Mouse (Mus musculus): ENCODE data around the gene Pycr1.

The Pycr1 gene

GRCm38 (mm10) chr11:120659509-120660300 lies 16.1 kb upstream of the Pycr1 start:
- no peak for ATAC-seq (ENCODE audit: insufficient number of reproducible peaks, low FRiP score, low TSS enrichment)

DNA sequence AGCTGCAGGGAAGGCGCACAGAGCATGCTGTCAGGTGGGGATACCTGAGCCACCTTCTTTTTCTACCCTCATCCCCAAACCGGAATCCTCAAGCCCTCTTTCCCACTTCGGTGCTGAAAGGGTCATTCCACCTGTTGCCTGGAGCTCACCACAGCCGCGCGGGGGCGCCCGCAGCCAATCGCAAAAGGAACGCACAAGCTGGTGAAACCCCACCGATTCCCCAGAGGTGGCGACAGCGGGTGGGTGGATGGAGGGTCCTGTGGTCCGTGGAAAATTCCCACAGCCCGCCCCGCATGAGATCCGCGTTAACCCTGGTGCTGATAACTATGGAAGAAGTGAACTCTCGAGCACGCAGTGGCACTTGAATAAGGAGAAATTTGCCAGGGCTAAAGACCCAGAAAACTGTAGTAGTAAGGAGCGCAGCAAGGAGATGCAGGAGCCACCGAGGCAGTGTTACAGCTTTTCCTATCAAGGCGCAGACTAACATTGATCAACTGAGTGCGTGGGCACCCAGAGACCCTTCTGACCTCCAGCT lies 15.4 kb upstream of the Pycr1 start:
- no peak for ATAC-seq (ENCODE audit: insufficient number of reproducible peaks, low FRiP score, low TSS enrichment)

DNA sequence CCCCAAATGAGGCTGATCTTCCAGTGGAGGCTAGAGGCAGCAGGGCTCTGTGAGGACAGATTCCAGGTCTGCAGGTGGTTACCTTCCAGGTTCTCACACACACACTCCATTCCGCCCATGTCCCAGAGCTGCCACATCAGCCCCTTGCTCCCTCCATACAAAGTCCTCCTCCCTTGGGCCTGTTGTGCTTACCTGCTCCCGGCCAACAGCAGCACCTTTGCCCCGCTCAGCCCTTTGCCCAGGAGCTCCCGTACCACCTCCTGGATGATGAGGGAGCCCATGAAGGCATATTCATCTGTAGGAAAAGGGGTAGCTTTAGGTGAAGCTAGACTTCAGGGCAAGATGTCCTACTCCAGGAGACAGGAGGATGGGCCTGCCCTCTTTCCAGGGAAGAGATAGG lies 13.7 kb upstream of the Pycr1 start:
- ATAC-seq (ENCODE audit: insufficient number of reproducible peaks, low FRiP score, low TSS enrichment) = no peak

DNA sequence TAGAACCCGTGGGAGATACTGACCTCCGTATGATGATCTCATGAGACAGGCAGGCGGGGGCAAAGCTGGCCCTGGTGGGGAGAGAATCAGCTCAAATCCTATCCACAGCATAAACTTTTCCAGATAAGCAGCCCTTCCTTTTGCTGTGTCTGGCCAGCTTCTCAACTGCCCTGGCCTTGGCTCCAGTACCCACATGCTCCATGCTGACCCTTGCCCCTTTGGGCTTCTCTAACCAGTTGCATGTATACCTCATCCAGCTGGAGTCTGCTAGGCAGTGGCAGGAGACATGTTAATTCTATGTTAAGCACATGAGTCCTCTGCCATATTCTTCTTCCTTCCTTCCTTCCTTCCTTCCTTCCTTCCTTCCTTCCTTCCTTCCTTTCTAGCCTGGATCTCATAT lies 11.2 kb upstream of the Pycr1 start:
- ATAC-seq (ENCODE audit: insufficient number of reproducible peaks, low FRiP score, low TSS enrichment) = no peak

- ATAC-seq (ENCODE audit: insufficient number of reproducible peaks, low FRiP score, low TSS enrichment) = no peak
Observed at GRCm38 (mm10) chr11:120651872-120652271, 8.3 kb upstream of the Pycr1 start.

- ATAC-seq (ENCODE audit: insufficient number of reproducible peaks, low FRiP score, low TSS enrichment) = no peak
Observed at GRCm38 (mm10) chr11:120648001-120648476, 4.5 kb upstream of the Pycr1 start, which contains the start of gene Myadml2. Gene Myadml2, minus strand, starts transcription at chr11:120648158.

- no peak for ATAC-seq (ENCODE audit: insufficient number of reproducible peaks, low FRiP score, low TSS enrichment)
Observed at GRCm38 (mm10) chr11:120647047-120647830, 3.7 kb upstream of the Pycr1 start.

GRCm38 (mm10) chr11:120642939-120643600 lies 499 bp downstream of the Pycr1 start:
- ATAC-seq (ENCODE audit: insufficient number of reproducible peaks, low FRiP score, low TSS enrichment) = no peak

DNA sequence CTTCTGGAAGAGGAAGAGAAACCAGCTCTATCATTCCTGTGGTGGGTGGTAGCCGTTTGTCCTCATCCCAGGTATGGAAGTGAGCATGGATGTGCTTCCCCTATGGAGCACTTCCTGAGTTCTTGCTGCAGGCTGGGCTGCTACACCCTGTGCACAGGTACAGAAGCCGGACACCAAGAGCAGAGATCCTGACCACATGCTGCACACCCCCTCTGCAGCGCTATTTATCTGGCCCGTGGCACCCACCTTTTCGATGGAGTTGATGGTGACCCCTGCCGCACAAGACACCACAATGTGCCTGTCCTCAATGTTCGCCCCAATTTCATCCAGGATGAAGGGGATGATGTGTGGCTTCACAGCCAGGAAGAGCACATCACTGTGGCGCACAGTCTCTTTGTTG lies 1.7 kb downstream of the Pycr1 start:
- ATAC-seq (ENCODE audit: insufficient number of reproducible peaks, low FRiP score, low TSS enrichment) = no peak

DNA sequence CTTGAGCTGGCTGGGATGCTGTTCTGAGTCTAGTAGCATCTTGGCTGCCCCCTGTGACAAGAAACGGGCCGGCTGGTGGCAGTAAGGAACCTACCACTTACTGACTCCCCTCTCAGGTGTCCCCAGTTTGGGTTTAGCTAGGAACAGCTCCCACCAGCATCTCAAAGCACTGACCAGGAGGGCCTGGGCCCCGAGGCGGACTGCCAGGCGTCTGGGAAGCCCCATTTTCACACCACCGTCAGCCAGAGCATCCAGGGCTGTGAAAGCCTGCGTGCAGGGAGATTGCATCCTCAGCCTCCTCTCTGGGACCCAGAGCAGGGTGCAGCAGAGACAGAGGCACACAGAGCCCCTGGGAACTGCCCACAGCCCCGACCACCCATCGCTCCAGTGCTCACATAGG lies 2.3 kb downstream of the Pycr1 start:
- no peak for ATAC-seq (ENCODE audit: insufficient number of reproducible peaks, low FRiP score, low TSS enrichment)

- no peak for ATAC-seq (ENCODE audit: insufficient number of reproducible peaks, low FRiP score, low TSS enrichment)
Observed at GRCm38 (mm10) chr11:120634810-120635209, 8.8 kb downstream of the Pycr1 start.

GRCm38 (mm10) chr11:120633520-120634343 lies 9.8 kb downstream of the Pycr1 start, which contains the start of gene Mafg:
Gene Mafg, minus strand, starts transcription at chr11:120633600.
- ATAC-seq (ENCODE audit: insufficient number of reproducible peaks, low FRiP score, low TSS enrichment) = peak; percentile 85

- no peak for ATAC-seq (ENCODE audit: insufficient number of reproducible peaks, low FRiP score, low TSS enrichment)
Observed at GRCm38 (mm10) chr11:120632559-120633519, 10.7 kb downstream of the Pycr1 start.

- no peak for ATAC-seq (ENCODE audit: insufficient number of reproducible peaks, low FRiP score, low TSS enrichment)
Observed at GRCm38 (mm10) chr11:120631726-120632448, 11.7 kb downstream of the Pycr1 start.

DNA sequence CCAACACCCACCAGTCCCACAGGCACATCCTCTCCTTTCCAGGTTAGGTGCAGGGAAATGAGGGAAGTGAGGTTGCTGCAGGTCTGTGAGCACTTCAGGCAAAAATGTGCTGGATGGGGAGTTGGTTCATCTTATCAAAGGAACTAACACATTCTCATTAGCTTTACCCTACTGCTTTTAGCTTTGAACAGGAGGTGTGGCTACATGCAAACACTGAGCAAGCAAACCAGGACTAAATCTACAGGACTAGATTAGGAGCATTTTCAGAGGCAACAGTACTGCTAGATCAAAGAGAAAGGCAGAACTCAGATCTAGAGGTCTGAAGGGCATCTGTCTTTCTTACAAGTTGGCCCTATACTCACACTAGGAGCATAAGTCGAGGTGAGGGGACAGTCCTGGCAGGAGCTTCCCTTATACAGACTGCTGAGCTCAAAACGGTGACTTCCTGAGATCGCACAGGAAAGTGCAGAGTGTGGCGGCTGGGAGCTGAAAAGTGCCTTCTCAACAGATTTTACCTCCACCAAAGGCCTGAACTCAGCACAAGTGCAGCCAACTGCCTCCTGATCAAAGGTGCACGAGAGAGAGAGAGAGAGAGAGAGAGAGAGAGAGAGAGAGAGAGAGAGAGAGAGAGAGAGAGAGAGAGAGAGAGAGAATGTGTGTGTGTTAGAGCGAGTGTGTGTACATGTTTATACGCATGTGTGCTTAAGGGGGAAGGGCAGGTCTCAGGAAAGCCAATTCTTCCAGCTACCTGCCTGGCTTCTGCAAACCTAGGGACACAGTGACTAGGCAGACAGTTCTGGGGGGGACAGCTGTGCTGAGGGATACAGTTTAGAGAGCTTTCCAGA lies 12.5 kb downstream of the Pycr1 start:
- no peak for ATAC-seq (ENCODE audit: insufficient number of reproducible peaks, low FRiP score, low TSS enrichment)

DNA sequence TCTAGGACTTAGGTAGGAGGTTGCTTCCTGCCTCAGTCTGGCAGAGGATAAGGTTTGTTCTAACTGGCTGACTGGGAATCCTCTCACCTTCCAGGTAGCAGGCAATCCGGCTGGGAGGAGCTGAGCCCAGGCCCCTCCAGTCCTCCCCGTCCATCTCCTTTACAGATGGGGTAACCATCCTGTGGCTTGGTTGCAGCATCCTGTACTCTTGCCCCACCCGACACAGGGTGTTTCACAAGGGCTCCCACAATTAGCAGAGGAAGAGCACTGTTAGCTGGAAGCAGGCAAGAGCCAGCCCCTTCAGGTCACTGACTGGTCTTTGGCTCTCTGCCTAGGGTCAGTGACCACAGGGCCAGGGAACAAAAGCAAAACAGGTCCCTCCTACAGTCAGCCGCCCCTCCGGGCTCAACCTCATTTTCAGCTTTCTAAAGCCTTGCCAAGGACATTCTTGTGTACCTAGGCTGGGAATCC lies 13.1 kb downstream of the Pycr1 start:
- ATAC-seq (ENCODE audit: insufficient number of reproducible peaks, low FRiP score, low TSS enrichment) = no peak

DNA sequence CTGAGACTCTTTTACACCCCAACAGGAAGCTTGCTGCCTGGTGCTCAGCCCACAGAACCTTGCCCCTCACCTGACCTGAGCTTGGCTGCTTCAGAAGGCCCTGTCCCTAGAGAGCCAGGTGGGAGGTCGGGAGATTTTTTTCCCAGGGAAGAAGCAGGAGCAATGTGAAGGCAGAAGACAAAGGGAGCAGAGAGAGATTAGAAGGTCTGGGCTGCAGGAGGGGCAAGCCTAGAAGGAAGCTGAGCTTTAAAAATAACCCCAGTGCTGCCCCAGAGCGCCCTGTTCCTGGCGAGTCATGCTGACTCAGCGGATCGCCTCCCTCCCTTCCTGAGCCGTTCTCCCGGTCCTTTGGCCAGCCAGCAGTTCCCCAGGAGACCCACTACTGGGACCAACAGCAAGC lies 13.7 kb downstream of the Pycr1 start:
- ATAC-seq (ENCODE audit: insufficient number of reproducible peaks, low FRiP score, low TSS enrichment) = no peak

Data from cerebellum, adult (tissue).